Comparison of ENCODE assay signal across 18 mouse cellular contexts in genomic region chr7:128577607-128578006, GRCm38 (mm10). TPM values are rescaled to one million over a fixed set of nuclear protein-coding genes. Genes with fewer than 3 reads are reported as not detected.
DNase-seq lines count a peak whose midpoint lies in the region; TF ChIP-seq lines count a peak whose summit lies in the region.
"Had no signal": no experiment of that assay in that cellular context is flagged by ENCODE, and none has a peak within 500 bp of the region (broad histone marks: within the 10 kb centered on the region; RNA-seq: fewer than 3 reads in every experiment).

No protein-coding gene starts in this region.

- TF ChIP-seq POLR2A in CH12.LX (IDR thresholded peaks at IDR 0.05; ENCODE audit: low read depth, low read length): no peak
- TF ChIP-seq POLR2A in MEL (IDR thresholded peaks at IDR 0.05; ENCODE audit: control insufficient read depth in 1 of 2, insufficient read depth in 1 of 2, low read depth in 1 of 2, low read length in 2 of 2, poor library complexity in 1 of 2): no peak

- no peak for TF ChIP-seq CTCF in CH12.LX (conservative IDR thresholded peaks at IDR 0.05 in 1 of 2, IDR thresholded peaks at IDR 0.05 in 1 of 2; ENCODE audit: low read depth in 2 of 2, low read length in 2 of 2)
- TF ChIP-seq CTCF in MEL (IDR thresholded peaks at IDR 0.05 in 2 of 3, conservative IDR thresholded peaks at IDR 0.05 in 1 of 3; ENCODE audit: control insufficient read depth in 1 of 3, insufficient read depth in 1 of 3, low read depth in 2 of 3, low read length in 3 of 3, poor library complexity in 1 of 3, severe bottlenecking in 1 of 3): no peak

- in situ Hi-C loops in CH12.LX (cut with MboI; ENCODE audit: low pct_ligation_motif_present, low pct_unique_long_range_greater_than_20kb, low sequenced_read_pairs): no loop called here

- no peaks in the 10 kb centered on the region for H3K9me3 ChIP-seq in CH12.LX (replicated peaks; ENCODE audit: low read length)
- no peaks in the 10 kb centered on the region for H3K9me3 ChIP-seq in MEL (replicated peaks; ENCODE audit: insufficient read depth, low read length)
- H3K9me3 ChIP-seq: G1E had no signal

- H3K4me1 ChIP-seq in CH12.LX (ENCODE audit: control insufficient read depth in 1 of 2, insufficient read depth in 2 of 2): peaks cover 6 to 10% of the 10 kb centered on the region in 2 experiments
- H3K4me1 ChIP-seq in MEL (ENCODE audit: control insufficient read depth in 1 of 2, insufficient read depth in 2 of 2, low read length in 2 of 2): peaks cover 20 to 27% of the 10 kb centered on the region in 2 experiments

- dilution Hi-C loops in CH12.LX (cut with MboI; ENCODE audit: extremely low pct_ligation_motif_present, extremely low pct_unique_long_range_greater_than_20kb, low sequenced_read_pairs): no loop called here

- TF ChIP-seq EP300 in CH12.LX (IDR thresholded peaks at IDR 0.05; ENCODE audit: low read length) (no peak), MEL (IDR thresholded peaks at IDR 0.05; ENCODE audit: low read depth in 1 of 2, low read length in 2 of 2) (no peak)

- no peaks in the 10 kb centered on the region for H3K36me3 ChIP-seq in CH12.LX (replicated peaks in 1 of 2; ENCODE audit: control insufficient read depth in 1 of 2, insufficient read depth in 1 of 2, low read length in 1 of 2)
- H3K36me3 ChIP-seq in MEL (ENCODE audit: control insufficient read depth in 1 of 2, insufficient read depth in 2 of 2, low read length in 2 of 2): peaks cover 0 to 21% of the 10 kb centered on the region in 2 experiments; a peak in 2 of 4 replicates
- H3K36me3 ChIP-seq: G1E had no signal

- H3K9ac ChIP-seq in CH12.LX (ENCODE audit: insufficient read depth, low read depth): peak overlapping the region; percentile 2; the same call in 1 of the 2 replicates
- H3K9ac ChIP-seq in MEL (ENCODE audit: control insufficient read depth, low read depth, low read length, poor library complexity, severe bottlenecking): no peak overlapping the region

- DNase-seq in CH12.LX (ENCODE audit: extremely low read depth): no peak
- no peak for DNase-seq in MEL (ENCODE audit: low read depth, low spot score)
- no peak for DNase-seq in frontal cortex, postnatal 25 days (ENCODE audit: low spot score in 2 of 2)
- DNase-seq in thymus, postnatal 10 days (ENCODE audit: low spot score in 2 of 2): no peak
- DNase-seq: adrenal gland, adult 2 months; adrenal gland, adult 8-10 months; adrenal gland, postnatal 10 days; adrenal gland, postnatal 14 days; adrenal gland, postnatal 25 days; adrenal gland, postnatal 36 days; B cell, adult 2 months; cerebellum, adult 11 months; cerebellum, adult 11-12 months; cerebellum, adult 18-20 months; cerebellum, adult 2 months; cerebellum, adult 8-10 months had no signal

- TF ChIP-seq RAD21 in CH12.LX (IDR thresholded peaks at IDR 0.05; ENCODE audit: low read depth, low read length) (no peak), MEL (IDR thresholded peaks at IDR 0.05; ENCODE audit: low read depth, low read length) (no peak)

- H3K27ac ChIP-seq in CH12.LX (ENCODE audit: insufficient read depth, low read depth) (no peak overlapping the region), MEL (ENCODE audit: control insufficient read depth, low read depth, low read length) (no peak overlapping the region)

- H3K79me2 ChIP-seq in CH12.LX (replicated peaks; ENCODE audit: control insufficient read depth, extremely low read depth, insufficient read depth, poor library complexity, severe bottlenecking): no peaks in the 10 kb centered on the region
- no peaks in the 10 kb centered on the region for H3K79me2 ChIP-seq in MEL (ENCODE audit: control insufficient read depth, insufficient read depth, low read length, poor library complexity)

- no peaks in the 10 kb centered on the region for H3K27me3 ChIP-seq in CH12.LX (replicated peaks)
- no peaks in the 10 kb centered on the region for H3K27me3 ChIP-seq in MEL (ENCODE audit: control insufficient read depth in 1 of 2, insufficient read depth in 2 of 2, low read length in 2 of 2)
- H3K27me3 ChIP-seq: Patski had no signal

- H3K4me2 ChIP-seq in CH12.LX (ENCODE audit: insufficient read depth, low read depth, poor library complexity, severe bottlenecking): peak overlapping the region; percentile 44; the same call in 1 of the 2 replicates

- H3K4me3 ChIP-seq in CH12.LX (replicated peaks in 1 of 3; ENCODE audit: low read depth in 2 of 3, low read length in 2 of 3, poor library complexity in 1 of 3) (no peak overlapping the region), MEL (ENCODE audit: control insufficient read depth in 1 of 2, insufficient read depth in 1 of 2, low read depth in 2 of 2, low read length in 2 of 2) (no peak overlapping the region)

TF ChIP-seq in CH12.LX, 34 proteins besides CTCF, POLR2A, EP300 and RAD21:
- TF ChIP-seq HCFC1 (IDR thresholded peaks at IDR 0.05; ENCODE audit: low read depth, low read length): no peak
- TF ChIP-seq USF1 (IDR thresholded peaks at IDR 0.05; ENCODE audit: low read depth, low read length): no peak
- TF ChIP-seq BHLHE40 (IDR thresholded peaks at IDR 0.05; ENCODE audit: low read depth, low read length): no peak

TF ChIP-seq in MEL, 35 proteins besides CTCF, POLR2A, EP300 and RAD21:
- TF ChIP-seq JUND (IDR thresholded peaks at IDR 0.05; ENCODE audit: low read depth, low read length): peak; percentile 96
- no peak for TF ChIP-seq TBP (IDR thresholded peaks at IDR 0.05; ENCODE audit: low read depth, low read length)
- no peak for TF ChIP-seq ELF1 (IDR thresholded peaks at IDR 0.05; ENCODE audit: low read depth, low read length)
- no peak for TF ChIP-seq GATA1 (IDR thresholded peaks at IDR 0.05; ENCODE audit: low read depth, low read length)
- peak; percentile 39; the same call in 1 of the 2 replicates for TF ChIP-seq USF1 (IDR thresholded peaks at IDR 0.05; ENCODE audit: low read depth, low read length)
TF ChIP-seq in MEL: peak in this region for 2.

RNA-seq across cellular contexts. Expression of gene Inpp5f, which starts 33.5 kb away (rescaled TPM):
- total RNA-seq in CH12.LX (2012; rRNA removed) (3.5 and 4.0 TPM in 2 replicates), CH12.LX (2014; rRNA removed) (5.5 and 7.3 TPM in 2 replicates), MEL (2012; rRNA removed) (9.5 and 9.9 TPM in 2 replicates)
- polyA plus RNA-seq in CH12.LX (2012; ENCODE audit: insufficient read length, low read depth) (5.7 and 6.2 TPM in 2 replicates), MEL (2012; ENCODE audit: insufficient read depth in 1 of 2, insufficient read length in 2 of 2, low read depth in 1 of 2, low replicate concordance in 2 of 2, missing spikeins in 1 of 2) (10 to 100 TPM in 1 of 2 experiments, not detected in 1; 14.3 TPM)

RNA-seq across cellular contexts. Expression of gene Bag3, which starts 54.2 kb away (rescaled TPM):
- total RNA-seq in CH12.LX (2012; rRNA removed): 0.13 and 0.17 TPM in 2 replicates
- total RNA-seq in CH12.LX (2014; rRNA removed): not detected in 2 replicates
- polyA plus RNA-seq in CH12.LX (2012; ENCODE audit: insufficient read length, low read depth): 0.15 and 0.24 TPM in 2 replicates
- total RNA-seq in MEL (2012; rRNA removed): 5.1 and 5.8 TPM in 2 replicates
- 10 to 100 TPM in 1 of 2 experiments, not detected in 1; 13.4 TPM for polyA plus RNA-seq in MEL (2012; ENCODE audit: insufficient read depth in 1 of 2, insufficient read length in 2 of 2, low read depth in 1 of 2, low replicate concordance in 2 of 2, missing spikeins in 1 of 2)

Comparison
In these comparisons a context has a peak if more than half of its experiments do, and no peak if none do; other contexts are left out.
1. Of the 35 proteins assayed by ChIP-seq in both MEL and CH12.LX: peak only in MEL: JUND and USF1; only in CH12.LX: none; in both: none; in neither: 33.